Mouse (Mus musculus): ENCODE results near the gene Kif21b. TPM values are rescaled to one million over a fixed set of nuclear protein-coding genes. Genes with fewer than 3 reads are reported as not detected.
A peak's percentile ranks its signal among the peaks of the same experiment; 100 is the strongest.

Kif21b gene
- polyA plus RNA-seq, 1 experiment from 2014 or later = 0.74 TPM

- ATAC-seq (replicated peaks; ENCODE audit: low FRiP score, low read depth) = no peak
- Histone ChIP-seq H3K9ac (ENCODE audit: low read depth, low read length) (no peak overlapping the region), H3K4me2 (ENCODE audit: low read length) (no peak overlapping the region), H3K4me3 (replicated peaks; ENCODE audit: low read depth, low read length) (no peak overlapping the region), H3K27me3 (ENCODE audit: insufficient read depth, low read length) (no peaks in the 10 kb centered on the region), H3K27ac (no peak overlapping the region), H3K36me3 (ENCODE audit: insufficient read depth, low read length) (no peaks in the 10 kb centered on the region), H3K4me1 (replicated peaks; ENCODE audit: insufficient read depth, low read length) (peaks cover 33% of the 10 kb centered on the region), H3K9me3 (replicated peaks; ENCODE audit: low read length) (no peaks in the 10 kb centered on the region)
- DNase-seq (ENCODE audit: low spot score) = no peak
- no peak for TF ChIP-seq CTCF (IDR thresholded peaks at IDR 0.05; ENCODE audit: low read depth)
- WGBS = 39% methylated on average over 7 of the region's 7 CpGs
Observed at GRCm38 (mm10) chr1:136137071-136137531, 5.9 kb downstream of the Kif21b start.

GRCm38 (mm10) chr1:136137575-136137974, 6.4 kb downstream of the Kif21b start:
- no peaks in the 10 kb centered on the region for H3K36me3 ChIP-seq (ENCODE audit: insufficient read depth, low read length)
- no peak overlapping the region for H3K27ac ChIP-seq
- H3K4me2 ChIP-seq (ENCODE audit: low read length) = no peak overlapping the region
- no peaks in the 10 kb centered on the region for H3K27me3 ChIP-seq (ENCODE audit: insufficient read depth, low read length)
- H3K4me1 ChIP-seq (replicated peaks; ENCODE audit: insufficient read depth, low read length) = peaks cover 37% of the 10 kb centered on the region
- H3K4me3 ChIP-seq (replicated peaks; ENCODE audit: low read depth, low read length) = no peak overlapping the region
- DNase-seq (ENCODE audit: low spot score) = peak; percentile 54
- ATAC-seq (replicated peaks; ENCODE audit: low FRiP score, low read depth) = no peak
- H3K9ac ChIP-seq (ENCODE audit: low read depth, low read length) = no peak overlapping the region
- no peaks in the 10 kb centered on the region for H3K9me3 ChIP-seq (replicated peaks; ENCODE audit: low read length)
- TF ChIP-seq CTCF (IDR thresholded peaks at IDR 0.05; ENCODE audit: low read depth) = no peak
- WGBS = 10% methylated on average over 4 of the region's 4 CpGs

GRCm38 (mm10) chr1:136138191-136138830, 7.1 kb downstream of the Kif21b start:
- Histone ChIP-seq H3K4me2 (ENCODE audit: low read length) (no peak overlapping the region), H3K36me3 (ENCODE audit: insufficient read depth, low read length) (no peaks in the 10 kb centered on the region), H3K9ac (ENCODE audit: low read depth, low read length) (no peak overlapping the region), H3K9me3 (replicated peaks; ENCODE audit: low read length) (no peaks in the 10 kb centered on the region), H3K27me3 (ENCODE audit: insufficient read depth, low read length) (no peaks in the 10 kb centered on the region), H3K27ac (no peak overlapping the region), H3K4me3 (replicated peaks; ENCODE audit: low read depth, low read length) (no peak overlapping the region), H3K4me1 (replicated peaks; ENCODE audit: insufficient read depth, low read length) (peaks cover 37% of the 10 kb centered on the region)
- no peak for TF ChIP-seq CTCF (IDR thresholded peaks at IDR 0.05; ENCODE audit: low read depth)
- 49% methylated on average over 10 of the region's 10 CpGs for WGBS
- DNase-seq (ENCODE audit: low spot score) (no peak), ATAC-seq (replicated peaks; ENCODE audit: low FRiP score, low read depth) (no peak)

- Histone ChIP-seq H3K4me3 (replicated peaks; ENCODE audit: low read depth, low read length) (peak overlapping the region; percentile 35), H3K27ac (peak overlapping the region; percentile 19), H3K9ac (ENCODE audit: low read depth, low read length) (peak overlapping the region; percentile 56), H3K36me3 (ENCODE audit: insufficient read depth, low read length) (no peaks in the 10 kb centered on the region), H3K4me2 (ENCODE audit: low read length) (peak overlapping the region; percentile 75), H3K27me3 (ENCODE audit: insufficient read depth, low read length) (no peaks in the 10 kb centered on the region), H3K9me3 (replicated peaks; ENCODE audit: low read length) (no peaks in the 10 kb centered on the region), H3K4me1 (replicated peaks; ENCODE audit: insufficient read depth, low read length) (peaks cover 34% of the 10 kb centered on the region)
- TF ChIP-seq CTCF (IDR thresholded peaks at IDR 0.05; ENCODE audit: low read depth) = no peak
- WGBS = under 1% methylated on average over 32 of the region's 32 CpGs
- peak; percentile 84 for DNase-seq (ENCODE audit: low spot score)
- ATAC-seq (replicated peaks; ENCODE audit: low FRiP score, low read depth) = peak; percentile 71
Observed at GRCm38 (mm10) chr1:136139990-136140640, 8.9 kb downstream of the Kif21b start.

- Histone ChIP-seq H3K9ac (ENCODE audit: low read depth, low read length) (no peak overlapping the region), H3K4me3 (replicated peaks; ENCODE audit: low read depth, low read length) (no peak overlapping the region), H3K9me3 (replicated peaks; ENCODE audit: low read length) (no peaks in the 10 kb centered on the region), H3K36me3 (ENCODE audit: insufficient read depth, low read length) (no peaks in the 10 kb centered on the region), H3K4me1 (replicated peaks; ENCODE audit: insufficient read depth, low read length) (peaks cover 28% of the 10 kb centered on the region), H3K4me2 (ENCODE audit: low read length) (no peak overlapping the region), H3K27ac (no peak overlapping the region), H3K27me3 (ENCODE audit: insufficient read depth, low read length) (no peaks in the 10 kb centered on the region)
- ATAC-seq (replicated peaks; ENCODE audit: low FRiP score, low read depth) (no peak), DNase-seq (ENCODE audit: low spot score) (no peak)
- 76% methylated on average over 11 of the region's 11 CpGs for WGBS
- no peak for TF ChIP-seq CTCF (IDR thresholded peaks at IDR 0.05; ENCODE audit: low read depth)
Observed at GRCm38 (mm10) chr1:136141176-136141950, 10.2 kb downstream of the Kif21b start.

- no peak overlapping the region for H3K4me3 ChIP-seq (replicated peaks; ENCODE audit: low read depth, low read length)
- H3K9me3 ChIP-seq (replicated peaks; ENCODE audit: low read length) = no peaks in the 10 kb centered on the region
- H3K4me1 ChIP-seq (replicated peaks; ENCODE audit: insufficient read depth, low read length) = peaks cover 20% of the 10 kb centered on the region
- no peak overlapping the region for H3K4me2 ChIP-seq (ENCODE audit: low read length)
- H3K27me3 ChIP-seq (ENCODE audit: insufficient read depth, low read length) = no peaks in the 10 kb centered on the region
- no peak for TF ChIP-seq CTCF (IDR thresholded peaks at IDR 0.05; ENCODE audit: low read depth)
- ATAC-seq (replicated peaks; ENCODE audit: low FRiP score, low read depth) (no peak), DNase-seq (ENCODE audit: low spot score) (no peak)
- no peak overlapping the region for H3K27ac ChIP-seq
- no peak overlapping the region for H3K9ac ChIP-seq (ENCODE audit: low read depth, low read length)
- H3K36me3 ChIP-seq (ENCODE audit: insufficient read depth, low read length) = no peaks in the 10 kb centered on the region
- WGBS = 47% methylated on average over 6 of the region's 6 CpGs
Observed at GRCm38 (mm10) chr1:136142336-136142735, 11.1 kb downstream of the Kif21b start.

All from kidney, postnatal 0 days (tissue).